Mouse (Mus musculus) urinary bladder, postnatal 25 days (tissue): ENCODE results near the gene Rif1.
"Not testable (repeated sequence)": the region's sequence is repeated elsewhere in the genome, so short reads cannot be mapped to it uniquely, and the experiment has no call there.

Source experiments
- DNase-seq: peaks from one replicate; pipeline ENCODE4 v3.0.0; 2022; ENCODE audit warnings: low spot score

The Rif1 gene

GRCm38 (mm10) chr2:52071241-52071991 lies 1.2 kb upstream of the Rif1 start:
- no peak for DNase-seq

- no peak for DNase-seq
These were observed 554 bp upstream of the Rif1 start for GRCm38 (mm10) chr2:52072065-52072490.

GRCm38 (mm10) chr2:52073141-52073904 lies 691 bp downstream of the Rif1 start:
- DNase-seq, result no peak

- no peak for DNase-seq
These were observed 6.0 kb downstream of the Rif1 start for GRCm38 (mm10) chr2:52078666-52079065.

- no peak for DNase-seq
These were observed 11.4 kb downstream of the Rif1 start for GRCm38 (mm10) chr2:52084013-52084412.

- DNase-seq, result no peak
These were observed 11.9 kb downstream of the Rif1 start for GRCm38 (mm10) chr2:52084571-52084970.

- DNase-seq, result no peak
These were observed 41.5 kb downstream of the Rif1 start for GRCm38 (mm10) chr2:52114086-52114485.

- not testable (repeated sequence) for DNase-seq
These were observed 58.7 kb downstream of the Rif1 start for GRCm38 (mm10) chr2:52131370-52131769.

- DNase-seq, result peak; percentile 6
These were observed 60.7 kb downstream of the Rif1 start for GRCm38 (mm10) chr2:52133351-52133750.

- no peak for DNase-seq
These were observed 80.4 kb downstream of the Rif1 start for GRCm38 (mm10) chr2:52153064-52153463.

GRCm38 (mm10) chr2:52169243-52170005 lies 96.8 kb downstream of the Rif1 start:
- no peak for DNase-seq
